Mouse (Mus musculus) induced T-regulatory cell, adult 2 months (primary cell): ENCODE data around the gene Ncapd2.
A peak's percentile ranks its signal among the peaks of the same experiment; 100 is the strongest.

ENCODE experiments used
- DNase-seq: peaks from one replicate; pipeline ENCODE4 v3.0.0-alpha.2; 2012; ENCODE audit warnings: low read depth

Gene Ncapd2

GRCm38 (mm10) chr6:125213715-125214114, 22.2 kb upstream of the Ncapd2 start:
- peak; percentile 25 for DNase-seq

GRCm38 (mm10) chr6:125213129-125213528, 21.6 kb upstream of the Ncapd2 start:
- DNase-seq, result no peak

- no peak for DNase-seq
These were observed 21.1 kb upstream of the Ncapd2 start for GRCm38 (mm10) chr6:125212621-125213020.

GRCm38 (mm10) chr6:125210436-125210835, 18.9 kb upstream of the Ncapd2 start:
- DNase-seq, result peak; percentile 40

GRCm38 (mm10) chr6:125197166-125197565, 5.7 kb upstream of the Ncapd2 start:
- no peak for DNase-seq

- DNase-seq, result no peak
These were observed 4.8 kb upstream of the Ncapd2 start for GRCm38 (mm10) chr6:125196301-125196700.

GRCm38 (mm10) chr6:125195541-125196075, 4.1 kb upstream of the Ncapd2 start:
- DNase-seq, result no peak

GRCm38 (mm10) chr6:125193390-125193789, 1.9 kb upstream of the Ncapd2 start:
- DNase-seq, result no peak

GRCm38 (mm10) chr6:125192841-125193240, 1.3 kb upstream of the Ncapd2 start:
- peak; percentile 38 for DNase-seq

- peak; percentile 95 for DNase-seq
These were observed 664 bp upstream of the Ncapd2 start for GRCm38 (mm10) chr6:125192016-125192714.

GRCm38 (mm10) chr6:125190816-125191215, 685 bp downstream of the Ncapd2 start:
- DNase-seq, result no peak

- DNase-seq, result no peak
These were observed 5.3 kb downstream of the Ncapd2 start for GRCm38 (mm10) chr6:125186203-125186602.

GRCm38 (mm10) chr6:125182133-125182532, 9.4 kb downstream of the Ncapd2 start:
- no peak for DNase-seq

- no peak for DNase-seq
These were observed 11.9 kb downstream of the Ncapd2 start for GRCm38 (mm10) chr6:125179601-125180000.

- DNase-seq, result no peak
These were observed 16.0 kb downstream of the Ncapd2 start for GRCm38 (mm10) chr6:125175469-125175868.

- DNase-seq, result no peak
These were observed 18.2 kb downstream of the Ncapd2 start for GRCm38 (mm10) chr6:125173256-125173655.

GRCm38 (mm10) chr6:125172474-125172873, 19.0 kb downstream of the Ncapd2 start:
- no peak for DNase-seq

- DNase-seq, result no peak
These were observed 21.3 kb downstream of the Ncapd2 start for GRCm38 (mm10) chr6:125170194-125170593.

GRCm38 (mm10) chr6:125168086-125168485, 23.4 kb downstream of the Ncapd2 start:
- DNase-seq, result no peak

GRCm38 (mm10) chr6:125166861-125167650, 24.4 kb downstream of the Ncapd2 start:
- DNase-seq, result no peak

- DNase-seq, result peak; percentile 59
These were observed 25.3 kb downstream of the Ncapd2 start, which contains the start of gene Gapdh for GRCm38 (mm10) chr6:125166051-125166751. TSS of gene Gapdh (minus strand) at chr6:125166467.

GRCm38 (mm10) chr6:125165328-125165891, 26.1 kb downstream of the Ncapd2 start:
- DNase-seq, result peak; percentile 98
